Mouse (Mus musculus) Muller cell, postnatal 12 days (primary cell): Measurements from ENCODE around the gene Abl2.
"Not testable (repeated sequence)": the region's sequence is repeated elsewhere in the genome, so short reads cannot be mapped to it uniquely, and the experiment has no call there.

Experiments used
- DNase-seq: peaks from one replicate; pipeline ENCODE4 v3.0.0-alpha.2; 2015; ENCODE audit errors: inconsistent ontology term

The Abl2 gene

DNA sequence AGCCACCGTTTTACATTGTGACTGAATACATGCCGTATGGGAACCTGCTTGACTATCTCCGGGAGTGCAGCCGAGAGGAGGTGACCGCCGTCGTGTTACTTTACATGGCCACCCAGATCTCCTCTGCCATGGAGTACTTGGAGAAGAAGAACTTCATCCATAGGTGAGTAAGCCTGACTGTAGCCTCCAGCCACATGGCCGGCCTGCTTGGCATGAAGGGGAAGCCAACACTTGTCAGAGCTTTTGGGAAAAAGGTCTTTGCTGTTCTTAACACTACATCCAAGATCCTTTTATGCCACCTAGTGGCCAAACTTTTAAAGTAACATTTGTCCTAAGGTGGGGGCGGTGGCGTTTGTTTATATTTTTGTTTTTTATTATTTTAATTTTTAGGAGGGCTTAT lies 74.5 kb downstream of the Abl2 start:
- peak; percentile 29 for DNase-seq

DNA sequence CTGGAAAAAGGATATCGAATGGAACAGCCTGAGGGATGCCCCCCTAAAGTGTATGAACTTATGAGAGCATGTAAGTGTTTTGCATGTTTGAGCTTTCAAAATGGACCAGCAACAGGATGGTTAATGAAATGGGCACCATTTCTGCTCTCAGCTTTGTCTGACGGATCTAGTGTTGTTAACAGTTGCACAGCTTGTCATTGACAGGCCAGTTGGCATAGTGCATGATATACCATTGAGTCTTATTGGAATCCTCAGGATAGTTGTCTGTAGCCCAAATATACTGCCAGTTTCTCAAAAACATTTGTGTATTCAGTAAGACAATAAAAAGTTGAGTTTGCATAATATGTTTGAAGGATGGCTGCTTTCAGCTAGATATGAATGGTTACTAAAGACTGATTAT lies 76.6 kb downstream of the Abl2 start:
- DNase-seq, result no peak

DNA sequence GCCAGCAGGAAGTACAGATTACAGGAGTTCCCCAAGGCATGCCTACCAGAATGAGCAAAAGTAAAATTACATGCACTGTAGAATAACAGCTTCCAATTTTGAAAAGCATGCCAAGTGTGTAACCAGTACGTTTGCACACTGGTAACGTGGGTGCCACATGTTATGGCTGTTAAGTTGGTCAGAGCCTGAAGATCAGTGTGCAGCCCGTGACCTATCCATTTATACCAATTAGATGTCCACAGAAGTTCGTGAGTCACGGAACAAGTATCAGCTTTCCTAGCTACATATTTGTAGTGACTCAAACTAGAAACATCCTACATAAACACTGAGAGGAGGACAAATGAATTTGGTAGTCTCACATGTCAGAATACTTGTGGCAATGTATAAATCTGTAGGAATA lies 80.9 kb downstream of the Abl2 start:
- DNase-seq, result no peak

DNA sequence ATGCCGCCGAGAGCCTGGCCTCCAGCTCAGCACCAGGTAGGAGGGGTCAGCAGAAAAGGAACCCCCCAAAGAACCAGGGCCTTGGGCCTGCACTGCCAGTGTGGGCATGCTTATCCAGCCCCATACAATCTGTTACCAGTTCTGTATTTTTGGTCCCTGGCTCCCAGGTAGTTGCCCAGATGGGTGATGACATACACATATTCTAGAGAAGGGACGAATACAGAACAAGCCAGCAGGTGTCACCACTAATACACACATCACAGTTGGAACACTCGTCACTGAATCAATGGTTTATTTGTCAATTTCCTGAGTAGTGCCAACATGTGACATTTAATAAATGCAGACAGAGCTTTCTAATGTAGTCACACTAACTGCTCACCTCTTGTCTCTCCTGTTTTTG lies 82.0 kb downstream of the Abl2 start:
- no peak for DNase-seq

DNA sequence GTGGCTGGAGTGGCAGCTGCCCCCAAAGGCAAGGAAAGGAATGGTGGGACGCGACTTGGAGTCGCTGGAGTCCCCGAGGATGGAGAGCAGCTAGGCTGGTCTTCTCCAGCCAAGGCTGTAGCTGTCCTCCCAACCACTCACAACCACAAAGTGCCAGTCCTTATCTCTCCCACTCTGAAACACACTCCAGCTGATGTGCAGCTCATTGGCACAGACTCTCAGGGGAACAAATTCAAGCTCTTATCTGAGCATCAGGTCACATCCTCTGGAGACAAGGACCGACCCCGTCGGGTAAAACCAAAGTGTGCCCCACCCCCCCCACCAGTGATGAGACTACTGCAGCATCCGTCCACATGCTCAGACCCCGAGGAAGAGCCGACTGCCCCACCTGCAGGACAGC lies 83.2 kb downstream of the Abl2 start:
- no peak for DNase-seq

DNA sequence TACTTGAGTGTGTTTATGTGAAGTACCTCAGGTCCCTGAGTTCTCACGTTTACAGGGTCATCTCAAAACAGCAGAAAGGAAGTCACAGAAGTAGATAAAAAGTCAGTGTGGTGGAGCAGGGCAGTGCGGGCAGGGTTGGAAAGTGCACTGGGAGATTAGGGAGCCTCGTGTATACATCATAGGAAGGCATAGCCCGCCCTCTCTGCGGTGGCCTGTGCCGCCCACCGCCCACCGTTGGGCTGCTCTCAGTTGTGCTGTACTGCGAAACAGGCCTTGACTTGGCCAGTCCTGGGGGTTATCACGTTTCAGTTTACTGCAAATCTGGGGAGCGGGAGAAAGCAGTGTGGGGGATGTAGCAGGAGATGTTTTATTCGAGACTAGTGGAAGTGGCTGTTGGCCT lies 84.2 kb downstream of the Abl2 start:
- DNase-seq, result no peak

DNA sequence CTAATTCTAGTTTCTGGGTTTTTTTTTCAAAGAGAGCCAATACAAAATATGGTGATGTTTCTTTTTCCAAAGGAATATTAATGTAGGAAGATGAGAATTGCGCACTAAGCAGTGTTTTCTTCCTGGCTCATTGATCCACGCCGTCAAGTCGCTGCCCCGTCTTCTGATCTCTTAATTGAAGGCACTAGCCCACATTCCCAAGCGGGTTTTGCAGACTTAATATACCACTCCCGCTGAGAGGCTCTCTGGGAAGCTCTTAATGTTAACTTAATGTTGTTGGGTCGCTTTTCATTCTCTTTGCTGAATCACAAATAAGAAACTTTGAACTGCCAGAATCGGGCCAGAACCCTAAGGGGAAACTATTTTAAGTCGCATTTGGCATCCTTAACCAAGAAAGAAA lies 85.5 kb downstream of the Abl2 start:
- DNase-seq, result no peak

DNA sequence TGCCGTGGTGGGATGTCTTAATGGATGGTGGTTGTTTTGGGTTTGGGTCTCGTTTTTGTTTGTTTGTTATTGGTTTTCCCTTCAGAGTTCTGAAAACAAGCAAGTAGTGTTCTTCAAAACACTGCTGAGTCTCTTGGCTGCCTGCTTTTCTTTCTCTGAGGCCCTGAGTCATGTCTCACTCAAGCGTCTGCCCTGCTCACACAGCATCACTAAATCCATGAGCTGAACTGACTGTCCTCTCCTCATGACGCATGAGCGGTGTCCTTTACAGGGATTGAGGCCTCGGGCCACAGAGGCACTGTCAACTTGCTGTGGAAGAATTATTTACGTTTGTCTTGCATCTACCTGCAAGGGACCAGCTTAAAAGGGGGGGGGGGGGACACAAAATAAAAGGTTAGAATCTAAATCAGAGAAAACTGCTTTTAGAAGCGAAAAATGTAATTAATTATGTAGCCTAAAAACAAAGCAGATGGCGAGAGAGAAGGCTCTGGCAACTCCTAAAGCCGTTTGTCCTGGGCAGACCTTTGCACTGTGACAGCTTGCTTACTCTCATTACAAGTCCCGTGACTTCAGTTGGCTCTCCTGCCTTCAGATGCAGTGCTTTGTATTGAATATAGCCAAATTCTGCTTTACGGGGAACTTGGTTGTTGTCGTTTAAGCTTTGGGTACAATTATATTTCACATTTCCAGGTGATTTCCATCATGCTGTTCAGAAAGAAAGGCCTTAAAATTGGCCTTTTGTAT lies 86.4 kb downstream of the Abl2 start:
- DNase-seq, result peak; percentile 73

DNA sequence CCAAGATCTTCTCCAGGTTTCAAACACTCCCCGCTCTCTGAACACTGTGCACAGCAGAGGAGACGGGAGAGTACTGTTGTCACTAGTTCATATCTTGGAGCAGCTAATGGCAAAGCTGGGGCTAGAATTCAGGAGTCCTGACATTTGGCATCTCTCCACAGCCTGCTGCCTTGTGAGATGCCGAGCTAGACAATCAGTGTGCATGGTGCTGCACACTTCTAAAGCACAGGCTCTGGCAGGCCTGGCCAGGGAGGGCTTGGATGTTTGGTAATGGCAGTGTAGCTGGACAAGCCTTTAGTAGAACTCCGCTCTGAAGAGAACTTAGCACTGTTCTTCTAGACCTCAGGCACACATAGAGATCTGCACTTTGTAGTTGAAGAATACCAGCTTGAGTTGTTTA lies 87.4 kb downstream of the Abl2 start:
- no peak for DNase-seq

DNA sequence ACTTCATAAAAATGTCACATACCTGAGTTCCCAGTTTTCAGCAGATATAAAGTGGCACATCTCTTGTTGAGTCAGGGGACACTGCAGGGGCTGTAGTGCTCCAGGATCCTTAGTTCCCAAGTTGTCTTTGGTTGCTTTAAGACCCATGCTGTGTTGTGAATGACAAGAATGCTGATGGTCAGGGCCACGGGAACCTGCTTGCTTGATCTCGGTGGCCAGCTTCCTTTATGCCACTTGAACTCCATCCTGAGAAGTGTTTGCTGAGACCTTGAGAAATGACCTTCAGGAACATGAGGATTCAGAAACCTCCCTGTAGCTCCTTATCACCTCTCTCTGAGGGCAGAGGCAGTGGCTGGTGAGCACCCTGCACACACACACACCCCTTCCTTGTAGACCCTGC lies 90.1 kb downstream of the Abl2 start:
- no peak for DNase-seq

DNA sequence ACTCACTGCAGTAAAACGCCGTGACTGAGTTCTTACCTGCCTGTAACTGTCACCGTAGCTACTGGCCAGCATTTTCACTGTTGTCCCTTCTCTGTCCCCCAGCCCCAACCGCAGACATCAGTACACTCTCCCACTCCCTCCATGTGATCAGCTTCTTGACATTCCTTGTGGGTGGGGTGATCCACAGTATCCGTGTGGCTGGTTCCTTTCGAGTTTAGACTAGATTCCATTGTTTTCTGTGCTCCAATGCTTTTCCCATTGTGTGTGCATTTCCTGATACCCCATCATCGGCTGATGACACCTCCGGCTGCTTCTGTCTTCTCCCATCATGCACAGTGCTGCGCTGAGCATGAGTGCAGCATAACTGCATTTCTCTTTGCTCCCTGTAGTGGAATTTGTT lies 92.0 kb downstream of the Abl2 start:
- DNase-seq, result no peak

DNA sequence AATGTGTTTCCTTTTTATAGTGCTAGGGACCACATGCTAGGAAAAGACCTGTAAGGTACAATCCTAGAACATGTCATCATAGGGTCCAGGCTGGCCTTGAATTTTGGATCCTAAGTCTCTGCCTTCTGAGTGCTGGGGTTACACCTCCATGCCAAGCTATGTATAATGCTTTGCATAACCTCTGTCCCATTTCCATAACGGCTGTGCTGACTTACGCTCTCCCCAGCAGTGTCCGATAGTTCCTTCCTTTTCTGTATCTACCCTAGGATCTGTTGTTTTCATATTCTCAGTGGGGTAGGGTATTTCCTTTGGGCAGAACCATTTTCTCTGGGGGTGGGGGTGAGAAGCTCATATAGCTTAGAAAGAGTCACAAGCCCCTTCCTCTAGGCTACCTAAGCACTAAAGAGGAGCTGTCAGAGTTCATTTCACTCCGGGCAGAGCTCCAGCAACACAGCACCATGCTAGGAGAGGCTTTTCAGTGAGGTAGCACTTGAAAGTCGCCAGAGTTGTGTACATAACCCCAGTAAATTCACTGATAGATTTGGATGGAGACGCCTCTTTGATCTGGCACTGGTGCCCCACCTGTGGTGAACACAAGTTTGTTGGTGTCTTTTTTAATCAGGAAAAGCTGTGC lies 93.7 kb downstream of the Abl2 start:
- no peak for DNase-seq

DNA sequence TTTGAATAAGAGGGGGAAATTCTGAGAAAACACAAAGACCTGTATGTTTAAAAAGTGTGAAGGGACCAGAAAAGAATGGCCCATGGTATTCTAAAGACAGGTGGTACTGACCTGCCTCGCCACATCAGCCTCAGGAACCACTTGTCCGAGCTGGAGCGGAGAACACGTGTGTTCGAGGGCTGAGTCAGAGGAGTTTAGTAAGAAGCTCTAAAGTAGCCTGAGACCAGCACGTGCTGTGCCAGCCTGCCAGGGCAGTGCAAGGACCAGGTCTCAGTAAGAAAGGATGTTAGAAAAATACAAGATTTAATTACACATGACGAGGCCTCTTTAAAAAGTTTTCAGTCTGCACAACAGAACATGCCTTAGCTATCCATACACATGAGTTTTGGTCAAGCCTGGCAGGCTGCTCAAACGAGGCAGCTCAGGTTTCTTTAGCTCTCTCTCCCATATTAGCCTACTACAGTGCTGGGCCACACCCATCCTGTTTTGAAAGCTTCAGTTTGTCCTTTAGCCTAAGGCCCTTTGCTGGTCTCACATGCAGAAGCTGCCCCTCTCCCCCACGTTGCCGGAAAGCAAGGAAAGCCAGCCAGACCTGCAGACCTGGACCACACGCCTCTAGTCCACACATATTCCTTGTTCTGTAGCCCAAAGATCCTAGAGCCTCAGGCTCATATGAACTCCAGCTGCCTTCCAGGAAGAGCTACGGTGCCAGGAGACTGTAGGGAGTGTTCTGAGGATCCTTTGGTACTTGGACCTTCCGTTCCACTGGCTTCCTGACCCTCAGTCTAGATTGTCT lies 96.3 kb downstream of the Abl2 start:
- DNase-seq, result no peak

DNA sequence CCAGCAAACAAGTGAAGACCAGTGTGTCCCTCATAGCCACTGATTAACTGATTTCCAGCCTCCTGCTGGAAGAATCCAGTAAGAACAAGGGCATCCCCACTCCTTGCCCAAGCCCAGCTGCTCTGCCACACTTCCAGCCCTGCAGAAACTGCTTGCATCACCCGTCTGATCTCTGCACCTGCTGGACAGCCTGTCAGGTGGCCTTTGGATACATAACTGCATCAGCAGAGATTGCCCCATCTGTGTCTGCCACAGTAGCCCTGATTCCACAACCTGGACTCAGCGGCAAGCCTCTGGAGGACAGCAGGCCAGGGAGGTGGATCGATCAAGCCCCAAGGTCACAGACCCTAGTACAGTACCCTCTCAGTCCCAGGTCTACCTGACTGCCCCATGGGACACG lies 98.9 kb downstream of the Abl2 start:
- DNase-seq, result no peak

DNA sequence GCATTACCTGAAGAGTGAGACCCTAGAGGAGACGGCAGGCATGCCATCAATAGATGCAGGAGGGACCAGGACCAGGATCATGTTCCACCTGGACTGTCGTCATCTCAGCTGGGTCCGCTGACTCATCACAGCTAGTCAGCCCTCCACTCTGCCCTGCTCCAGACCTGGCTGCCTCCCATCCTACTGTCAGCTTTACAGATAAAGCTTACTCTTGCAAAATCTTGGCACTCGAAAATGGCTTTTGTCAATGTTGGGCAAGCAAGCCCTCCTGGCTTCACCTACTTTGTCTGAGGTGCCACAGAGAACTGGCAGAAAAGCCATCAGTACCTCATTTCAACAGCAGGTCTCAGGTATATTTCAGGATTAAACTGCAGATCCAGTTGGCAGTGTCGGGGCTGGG lies 100.1 kb downstream of the Abl2 start:
- no peak for DNase-seq

DNA sequence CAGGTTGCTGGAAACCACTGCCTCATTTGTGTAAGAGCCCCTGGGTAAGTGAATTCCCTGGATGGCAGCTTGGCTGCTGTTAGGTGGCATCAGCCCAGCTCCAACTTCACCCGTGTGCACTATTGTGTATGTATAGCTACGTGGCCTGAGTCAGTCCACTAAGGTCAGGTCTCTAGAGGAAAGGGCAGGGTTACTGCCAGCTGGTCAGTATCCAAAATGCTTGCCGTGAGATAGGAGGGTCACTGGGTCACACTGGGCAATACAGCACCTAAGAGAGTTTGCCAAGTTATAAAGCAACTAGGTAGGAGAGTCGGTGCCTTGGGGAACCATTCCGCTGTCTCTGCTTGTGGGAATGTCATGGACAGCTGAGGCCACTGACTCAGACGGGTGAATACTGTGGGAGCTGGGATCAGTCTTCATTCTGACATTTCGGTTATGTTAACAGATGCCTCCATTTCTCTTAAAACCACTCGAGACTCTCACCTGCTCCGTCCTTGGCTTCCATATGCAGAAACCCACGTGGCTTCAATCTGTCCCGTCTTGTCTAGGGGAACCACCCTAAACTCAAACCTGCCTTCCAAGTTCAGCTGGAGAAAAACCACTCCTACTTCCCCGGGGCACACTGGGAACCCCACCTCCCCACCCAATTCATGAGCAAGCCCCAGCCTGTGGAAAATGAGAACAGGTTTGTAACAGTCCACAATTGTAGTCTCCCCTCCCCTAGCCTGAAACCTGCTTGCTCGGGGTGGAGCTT lies 101.5 kb downstream of the Abl2 start:
- DNase-seq, result no peak

DNA sequence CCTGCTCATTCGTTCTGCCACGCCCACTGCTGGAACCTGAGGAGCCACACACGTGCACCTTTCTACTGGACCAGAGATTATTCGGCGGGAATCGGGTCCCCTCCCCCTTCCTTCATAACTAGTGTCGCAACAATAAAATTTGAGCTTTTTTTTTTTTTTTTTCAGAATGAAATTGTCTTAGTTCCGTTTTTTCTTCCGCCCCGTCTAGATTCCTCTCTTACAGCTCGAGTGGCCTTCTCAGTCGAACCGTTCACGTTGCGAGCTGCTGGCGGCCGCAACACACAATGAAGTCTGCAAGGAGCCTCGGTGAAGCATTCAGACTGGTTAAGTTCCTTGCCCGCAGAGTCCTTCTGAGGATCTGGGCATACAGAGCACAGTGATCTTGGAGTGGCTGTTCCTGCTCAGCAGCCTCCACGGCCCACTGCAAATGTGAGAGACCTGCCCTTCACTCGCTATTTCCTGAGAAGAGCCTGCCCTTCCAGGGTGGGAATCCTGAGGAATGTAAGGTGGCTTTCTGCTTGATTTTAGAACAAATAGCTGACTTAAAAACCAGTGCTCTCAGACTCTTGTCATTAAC lies 102.2 kb downstream of the Abl2 start:
- DNase-seq, result not testable (repeated sequence)

DNA sequence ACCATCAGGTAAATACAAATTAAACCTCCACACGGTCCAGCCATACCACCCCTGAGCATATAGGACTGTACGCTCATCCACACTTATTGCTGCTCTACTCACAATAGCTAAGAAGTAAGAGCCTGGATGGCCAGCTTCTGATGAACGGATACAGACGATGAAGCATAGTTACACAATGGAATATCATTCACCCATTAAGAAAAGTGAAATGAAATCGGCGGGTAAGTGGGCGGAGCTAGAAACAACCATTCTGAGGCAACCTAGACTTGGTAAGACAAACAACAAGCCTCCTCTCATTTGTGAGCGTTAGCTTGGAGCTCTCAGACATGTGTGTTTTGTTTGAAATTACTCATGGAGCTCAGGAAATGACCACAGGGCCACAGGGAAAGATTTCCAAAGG lies 107.2 kb downstream of the Abl2 start:
- DNase-seq, result no peak

DNA sequence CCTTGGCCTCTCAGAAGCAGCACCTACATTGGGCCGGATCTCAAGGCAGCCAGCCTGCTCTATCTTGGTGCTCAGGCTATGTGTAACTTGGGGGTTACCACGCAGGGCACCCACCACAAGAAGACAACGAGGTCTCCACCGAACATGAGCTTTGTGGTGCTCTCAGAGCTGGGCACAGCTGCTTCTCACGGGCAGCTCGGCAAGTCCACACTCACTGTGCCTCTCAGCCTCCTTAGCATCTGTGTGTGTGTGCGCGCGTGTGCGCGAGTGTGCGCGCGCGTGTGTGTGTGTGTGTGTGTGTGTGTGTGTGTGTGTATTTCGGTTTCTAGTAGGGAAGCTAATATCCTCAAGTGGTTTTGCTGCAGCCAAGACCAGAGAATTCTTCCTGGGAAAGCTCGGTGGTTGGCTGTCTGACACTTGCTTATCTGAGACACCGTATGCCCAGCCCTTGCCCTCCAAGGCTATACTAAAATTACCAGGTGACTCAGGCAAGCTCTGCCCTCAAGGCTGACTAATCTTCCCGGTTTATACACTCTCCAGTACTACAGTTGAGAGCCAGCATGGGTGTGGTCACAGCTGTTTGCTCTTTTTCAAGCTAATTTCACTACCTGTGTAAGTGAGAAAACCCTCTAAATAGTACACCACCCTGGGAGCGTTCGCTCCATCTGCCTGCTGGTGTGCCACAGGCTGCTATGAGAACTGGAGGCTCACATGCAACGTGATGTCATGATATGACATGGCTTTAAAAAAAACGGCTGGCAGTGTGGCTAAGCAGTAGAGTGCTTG lies 108.7 kb downstream of the Abl2 start:
- no peak for DNase-seq

DNA sequence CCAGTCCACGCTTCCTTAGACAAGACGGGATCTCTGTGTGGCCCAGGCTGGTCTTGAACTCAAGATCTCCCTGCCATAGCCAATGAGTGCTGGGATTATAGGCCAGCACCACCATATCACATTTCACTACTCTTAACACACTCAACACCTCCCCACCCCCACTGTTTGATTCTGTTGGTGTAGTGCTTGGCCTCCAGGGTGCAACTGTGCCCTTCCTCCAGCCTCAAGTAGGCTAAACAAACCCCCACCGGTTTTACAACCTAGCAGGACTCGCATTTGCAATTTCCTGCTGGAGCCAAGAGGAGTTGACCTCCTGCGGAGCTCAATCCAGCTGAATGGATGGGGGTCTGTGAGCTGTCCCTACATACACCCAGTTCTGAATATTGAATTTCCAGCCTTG lies 110.0 kb downstream of the Abl2 start:
- no peak for DNase-seq
